Mouse (Mus musculus) limb, embryonic 13.5 days (tissue): ENCODE data around the gene Prkd3. TPM values are rescaled to one million over a fixed set of nuclear protein-coding genes. Genes with fewer than 3 reads are reported as not detected.

Source experiments
- ATAC-seq: fragments of 200-750 bp; cut with Nextera tagmentation; 2 replicates; pipeline ENCODE4 v1.8.0; 2017; ENCODE audit warnings: low read depth, moderate number of reproducible peaks, moderate TSS enrichment; ENCODE audit not compliant: low FRiP score
- H3K27ac ChIP-seq: fragments of 300-500 bp; sonication (generic); 2 replicates; pipeline ENCODE4 v1.5.1; 2015; ENCODE audit warnings: inconsistent platforms, mild to moderate bottlenecking, moderate library complexity
- H3K27me3 ChIP-seq: fragments of 300-500 bp; sonication (generic); 2 replicates; pipeline ENCODE4 v1.6.1; 2015; ENCODE audit warnings: mild to moderate bottlenecking, inconsistent platforms
- H3K36me3 ChIP-seq: fragments of 300-500 bp; sonication (generic); 2 replicates; pipeline ENCODE4 v1.6.1; 2015; ENCODE audit warnings: inconsistent platforms, mild to moderate bottlenecking, moderate library complexity
- H3K4me1 ChIP-seq: fragments of 300-500 bp; sonication (generic); 2 replicates; pipeline ENCODE4 v1.6.1; 2015; ENCODE audit warnings: inconsistent platforms
- H3K4me2 ChIP-seq: fragments of 300-500 bp; sonication (generic); replicated peaks from 2 replicates; pipeline ENCODE4 v1.6.1; 2015; ENCODE audit warnings: inconsistent platforms, mild to moderate bottlenecking, moderate library complexity
- H3K4me3 ChIP-seq: fragments of 300-500 bp; sonication (generic); 2 replicates; pipeline ENCODE4 v1.5.1; 2015; ENCODE audit warnings: moderate library complexity, mild to moderate bottlenecking, inconsistent platforms
- H3K9ac ChIP-seq: fragments of 300-500 bp; sonication (generic); 2 replicates; pipeline ENCODE4 v1.6.1; 2015; ENCODE audit warnings: mild to moderate bottlenecking, inconsistent platforms
- H3K9me3 ChIP-seq: fragments of 300-500 bp; sonication (generic); 2 replicates; pipeline ENCODE4 v1.6.1; 2016; ENCODE audit warnings: inconsistent platforms
- WGBS: fragments of 180-500 bp; shearing (Covaris S2); methylation state at CpG from one replicate; pipeline ENCODE4 v1.1.7; 2015; 5-methylcytosine and 5-hydroxymethylcytosine counted together
- polyA plus RNA-seq: library from polyadenylated mRNA; unstranded; fragments of >200 nt; fragmentation: Nextera tagmentation; extraction: Ambion mirVana; gene quantifications from 2 replicates; pipeline ENCODE4 v1.2.1, GENCODE M21; 2015

Gene Prkd3
- 44.2 and 48.2 TPM in 2 replicates for polyA plus RNA-seq

GRCm38 (mm10) chr17:79020208-79020983 is at the start of gene Prkd3:
TSS of gene Prkd3 (minus strand) at chr17:79020816.
- Histone ChIP-seq H3K36me3 (0 out of 2 replicates have a peak, but pooled peaks cover under 1% of the 10 kb centered on the region), H3K4me1 (peaks cover 37% of the 10 kb centered on the region), H3K9ac (peak within 1 kb of the TSS; percentile 93), H3K4me3 (peak within 1 kb of the TSS; percentile 81), H3K27me3 (peaks cover 11% of the 10 kb centered on the region), H3K9me3 (no peaks in the 10 kb centered on the region), H3K4me2 (peak within 1 kb of the TSS; percentile 76), H3K27ac (peak within 1 kb of the TSS; percentile 92)
- WGBS, result 1% methylated on average over 28 of the region's 113 CpGs
- peak; percentile 95 for ATAC-seq

GRCm38 (mm10) chr17:79069766-79070480 is 49.3 kb upstream of the Prkd3 start:
- Histone ChIP-seq H3K27ac (no peak overlapping the region), H3K36me3 (no peaks in the 10 kb centered on the region), H3K4me2 (no peak overlapping the region), H3K4me3 (no peak overlapping the region), H3K9ac (no peak overlapping the region), H3K4me1 (peaks cover 14% of the 10 kb centered on the region; the same call in 1 of the 2 replicates), H3K9me3 (no peaks in the 10 kb centered on the region), H3K27me3 (no peaks in the 10 kb centered on the region)
- 86% methylated on average over 14 of the region's 14 CpGs for WGBS
- no peak for ATAC-seq

- H3K27ac ChIP-seq, result peak overlapping the region; percentile 75
- H3K9ac ChIP-seq, result no peak overlapping the region
Measured at GRCm38 (mm10) chr17:79069019-79069418, 48.4 kb upstream of the Prkd3 start.

GRCm38 (mm10) chr17:79068581-79068980 is 48.0 kb upstream of the Prkd3 start:
- no peaks in the 10 kb centered on the region for H3K9me3 ChIP-seq
- ATAC-seq, result peak; percentile 15; the same call in 1 of the 2 replicates
- peaks cover 14% of the 10 kb centered on the region; the same call in 1 of the 2 replicates for H3K4me1 ChIP-seq
- no peak overlapping the region for H3K4me2 ChIP-seq
- H3K9ac ChIP-seq, result no peak overlapping the region
- H3K27ac ChIP-seq, result peak overlapping the region; percentile 75
- H3K4me3 ChIP-seq, result no peak overlapping the region
- H3K27me3 ChIP-seq, result no peaks in the 10 kb centered on the region
- no peaks in the 10 kb centered on the region for H3K36me3 ChIP-seq
- 45% methylated on average over 7 of the region's 7 CpGs for WGBS

More at GRCm38 (mm10) chr17:79069019-79069418, 48.4 kb upstream of the Prkd3 start:
- WGBS, result 31% methylated on average over 4 of the region's 4 CpGs
- Histone ChIP-seq H3K36me3 (no peaks in the 10 kb centered on the region), H3K27me3 (no peaks in the 10 kb centered on the region), H3K4me1 (peaks cover 14% of the 10 kb centered on the region; the same call in 1 of the 2 replicates), H3K9me3 (no peaks in the 10 kb centered on the region), H3K4me2 (no peak overlapping the region), H3K4me3 (no peak overlapping the region)
- peak; percentile 67 for ATAC-seq

- 81% methylated on average over 1 of the region's 1 CpGs for WGBS
- no peaks in the 10 kb centered on the region for H3K9me3 ChIP-seq
- ATAC-seq, result no peak
- no peak overlapping the region for H3K9ac ChIP-seq
- no peak overlapping the region for H3K4me3 ChIP-seq
- H3K27ac ChIP-seq, result no peak overlapping the region
- H3K27me3 ChIP-seq, result no peaks in the 10 kb centered on the region
- peaks cover 7% of the 10 kb centered on the region; the same call in 1 of the 2 replicates for H3K4me1 ChIP-seq
- H3K36me3 ChIP-seq, result no peaks in the 10 kb centered on the region
- H3K4me2 ChIP-seq, result no peak overlapping the region
Measured at GRCm38 (mm10) chr17:79064250-79064649, 43.6 kb upstream of the Prkd3 start.

DNA sequence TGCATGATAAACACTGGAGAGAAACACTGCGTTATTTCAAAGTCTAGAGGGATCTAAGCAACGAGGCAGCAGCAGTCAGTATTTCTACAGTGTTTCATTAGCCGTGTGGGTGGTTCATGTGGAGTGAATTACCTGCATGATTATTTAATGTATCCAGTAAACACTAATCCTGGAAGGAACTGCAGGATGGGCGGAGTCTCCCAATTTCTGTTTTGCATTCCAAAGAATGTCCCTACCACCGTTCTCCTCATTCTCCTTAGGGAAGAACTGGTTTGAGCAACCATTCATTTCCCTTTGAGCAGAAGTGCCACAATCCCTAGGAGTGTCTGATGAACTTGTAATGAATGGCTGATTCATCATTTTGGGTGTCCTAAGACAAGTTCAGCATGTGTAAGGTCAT is 39.6 kb upstream of the Prkd3 start:
- Histone ChIP-seq H3K4me1 (0 out of 2 replicates have a peak, but pooled peaks cover 3% of the 10 kb centered on the region), H3K27me3 (peaks cover 3% of the 10 kb centered on the region; the same call in 1 of the 2 replicates), H3K9me3 (no peaks in the 10 kb centered on the region), H3K4me3 (no peak overlapping the region), H3K27ac (no peak overlapping the region), H3K36me3 (no peaks in the 10 kb centered on the region), H3K4me2 (no peak overlapping the region), H3K9ac (no peak overlapping the region)
- 46% methylated on average over 5 of the region's 5 CpGs for WGBS
- no peak for ATAC-seq

- Histone ChIP-seq H3K36me3 (no peaks in the 10 kb centered on the region), H3K9me3 (no peaks in the 10 kb centered on the region), H3K4me2 (no peak overlapping the region), H3K27ac (no peak overlapping the region), H3K27me3 (peaks cover 15% of the 10 kb centered on the region), H3K9ac (no peak overlapping the region), H3K4me1 (0 out of 2 replicates have a peak, but pooled peaks cover 3% of the 10 kb centered on the region), H3K4me3 (no peak overlapping the region)
- no peak for ATAC-seq
- 66% methylated on average over 6 of the region's 6 CpGs for WGBS
Measured at GRCm38 (mm10) chr17:79058271-79058670, 37.7 kb upstream of the Prkd3 start.

DNA sequence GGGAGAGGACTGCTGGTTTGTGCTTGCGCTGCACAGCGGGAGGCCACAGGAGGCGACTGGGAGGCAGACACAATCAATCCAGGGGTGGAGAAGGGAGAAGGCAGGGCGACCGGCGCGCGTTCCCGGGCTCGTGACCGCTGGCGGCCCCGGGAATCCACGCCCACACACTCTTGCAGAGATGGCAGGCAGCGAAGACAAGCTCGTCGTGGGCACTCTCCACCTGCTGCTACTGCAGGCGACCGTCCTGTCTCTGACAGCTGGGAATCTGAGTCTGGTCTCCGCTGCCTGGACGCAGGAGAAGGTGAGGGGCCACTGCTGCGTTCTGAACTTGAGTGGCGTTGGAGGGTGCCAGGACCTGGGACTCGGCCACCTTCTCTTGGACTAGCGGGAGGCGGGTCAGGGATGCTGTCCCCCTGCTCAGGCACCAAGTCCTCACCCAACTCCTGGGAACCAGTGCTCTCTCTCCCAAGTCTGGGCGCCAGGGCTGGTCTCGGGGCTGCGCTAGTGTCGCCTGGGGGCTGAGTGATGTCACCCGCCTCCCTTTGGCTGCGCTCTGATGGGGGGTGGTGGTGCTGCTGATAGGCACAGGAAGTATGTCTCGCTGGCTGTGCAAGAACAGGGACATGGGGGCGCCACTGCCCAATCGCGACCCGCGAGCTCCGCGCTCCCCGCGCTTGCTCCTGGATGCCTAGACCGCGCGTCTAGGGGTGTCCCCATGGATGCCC is 31.6 kb upstream of the Prkd3 start:
- WGBS, result under 1% methylated on average over 45 of the region's 45 CpGs
- Histone ChIP-seq H3K36me3 (no peaks in the 10 kb centered on the region), H3K27me3 (peaks cover 29% of the 10 kb centered on the region), H3K4me2 (peak overlapping the region; percentile 98), H3K9me3 (no peaks in the 10 kb centered on the region), H3K4me3 (peak overlapping the region; percentile 57), H3K9ac (peak overlapping the region; percentile 63), H3K27ac (no peak overlapping the region), H3K4me1 (no peaks in the 10 kb centered on the region; the same call in 1 of the 2 replicates)
- ATAC-seq, result peak; percentile 64

- no peak for ATAC-seq
- no peaks in the 10 kb centered on the region for H3K36me3 ChIP-seq
- H3K4me1 ChIP-seq, result no peaks in the 10 kb centered on the region; the same call in 1 of the 2 replicates
- peaks cover 29% of the 10 kb centered on the region for H3K27me3 ChIP-seq
- H3K4me2 ChIP-seq, result peak within 1 kb of the TSS; percentile 98
- WGBS, result 76% methylated on average over 4 of the region's 4 CpGs
- no peaks in the 10 kb centered on the region for H3K9me3 ChIP-seq
- H3K27ac ChIP-seq, result no peak within 1 kb of the TSS
- peak within 1 kb of the TSS; percentile 63 for H3K9ac ChIP-seq
- H3K4me3 ChIP-seq, result peak within 1 kb of the TSS; percentile 57
Measured at GRCm38 (mm10) chr17:79051606-79052005, 31.0 kb upstream of the Prkd3 start, which contains the start of gene Qpct. TSS of gene Qpct (plus strand) at chr17:79051906.

DNA sequence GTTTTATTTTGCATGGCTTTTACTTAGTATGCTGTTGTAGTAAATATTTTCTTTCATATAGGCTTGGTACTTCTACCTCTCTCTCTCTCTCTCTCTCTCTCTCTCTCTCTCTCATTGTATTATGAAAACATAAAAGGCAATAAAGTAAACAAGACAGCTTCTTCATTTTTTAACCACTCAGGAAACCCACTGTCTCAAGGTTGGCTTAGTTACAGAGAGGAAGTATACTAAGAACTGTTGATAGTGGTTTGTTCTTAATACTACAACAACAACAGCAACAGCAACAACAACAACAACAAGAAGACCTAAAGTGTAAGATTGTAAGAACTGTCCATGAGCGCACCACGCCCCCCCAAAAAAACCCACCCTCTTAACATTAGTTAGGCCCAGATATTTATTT is 23.1 kb upstream of the Prkd3 start:
- no peaks in the 10 kb centered on the region for H3K9me3 ChIP-seq
- ATAC-seq, result no peak
- H3K4me1 ChIP-seq, result no peaks in the 10 kb centered on the region
- no peaks in the 10 kb centered on the region for H3K36me3 ChIP-seq
- no peak overlapping the region for H3K9ac ChIP-seq
- no peak overlapping the region for H3K27ac ChIP-seq
- WGBS, result 93% methylated on average over 2 of the region's 2 CpGs
- H3K4me3 ChIP-seq, result no peak overlapping the region
- H3K4me2 ChIP-seq, result no peak overlapping the region
- H3K27me3 ChIP-seq, result no peaks in the 10 kb centered on the region

DNA sequence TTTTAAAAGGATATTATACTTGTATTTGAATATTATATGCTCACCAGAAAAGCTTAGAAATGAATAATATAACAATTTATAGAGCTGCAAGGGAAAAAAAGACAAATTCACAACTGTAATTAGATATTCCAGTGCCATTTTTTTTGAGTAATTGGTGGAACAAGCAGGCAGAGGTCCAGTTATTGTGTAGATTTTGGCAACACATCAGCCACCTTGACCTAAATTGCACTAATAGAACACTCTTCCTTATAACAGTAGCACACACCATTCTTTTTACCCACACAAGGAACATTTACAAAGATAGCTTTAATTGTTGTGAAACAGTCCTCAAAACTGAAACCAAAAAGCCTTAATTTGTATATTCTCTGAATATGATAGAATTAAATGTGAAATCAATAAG is 19.0 kb upstream of the Prkd3 start:
- Histone ChIP-seq H3K4me1 (no peaks in the 10 kb centered on the region), H3K9me3 (no peaks in the 10 kb centered on the region), H3K27me3 (no peaks in the 10 kb centered on the region), H3K4me2 (no peak overlapping the region), H3K36me3 (no peaks in the 10 kb centered on the region), H3K9ac (no peak overlapping the region), H3K4me3 (no peak overlapping the region), H3K27ac (no peak overlapping the region)
- no peak for ATAC-seq
